Mouse (Mus musculus): ENCODE results near the gene Nucb1.

DNA sequence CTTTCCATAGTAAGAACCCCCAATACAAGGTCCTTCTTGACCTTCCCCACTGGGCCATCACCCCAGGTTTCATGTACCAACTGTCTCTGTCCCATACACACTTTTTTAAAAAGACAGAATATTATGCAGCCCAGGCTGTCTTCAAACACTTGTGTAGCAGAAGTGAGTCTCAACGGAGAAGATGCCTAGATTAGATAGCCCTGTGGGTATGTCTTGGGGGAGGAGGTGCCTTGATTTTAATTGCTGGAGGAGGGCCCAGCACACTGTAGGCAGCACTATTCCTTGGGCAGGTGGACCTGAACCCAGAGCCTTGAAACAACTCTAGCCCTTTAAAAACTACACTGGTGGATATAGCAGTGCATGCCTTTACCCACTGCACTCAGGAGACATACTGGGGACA lies 28.0 kb downstream of the Nucb1 start:
- TF ChIP-seq EP300 (optimal IDR thresholded peaks at IDR 0.05) (no peak), CTCF (IDR thresholded peaks at IDR 0.05; ENCODE audit: low read depth) (no peak)

All from stomach, postnatal 0 days (tissue).